Mouse (Mus musculus) effector memory CD4-positive, alpha-beta T cell, adult 5 months (primary cell): ENCODE data around the gene Bcl2a1d. TPM values are rescaled to one million over a fixed set of nuclear protein-coding genes. Genes with fewer than 3 reads are reported as not detected.

Experiments used
- polyA plus RNA-seq: library from polyadenylated mRNA; unstranded; fragments of 100-300 nt; shearing (Covaris generic); gene quantifications from one replicate; pipeline ENCODE4 v1.2.1, GENCODE M21; 2017

The Bcl2a1d gene
- polyA plus RNA-seq: 703 TPM

GRCm38 (mm10) chr9:88731728-88732127, at the start of gene Bcl2a1d:
TSS of gene Bcl2a1d (minus strand) at chr9:88731914.

GRCm38 (mm10) chr9:88719989-88720537, 11.7 kb downstream of the Bcl2a1d start, which contains the start of gene Mthfsl:
TSS of gene Mthfsl (minus strand) at chr9:88720296.

Other genes starting within 250 kb of the Bcl2a1d start
- 89.2 TPM for gene Syncrip, start 249.3 kb downstream of the Bcl2a1d start, polyA plus RNA-seq
- 18.8 TPM for gene Zfp949, start 183.9 kb downstream of the Bcl2a1d start, polyA plus RNA-seq
- not detected for gene Trim43a, start 151.0 kb downstream of the Bcl2a1d start, polyA plus RNA-seq
- 80.0 TPM for gene Mthfsl, start 11.6 kb downstream of the Bcl2a1d start, polyA plus RNA-seq
- not detected for gene Trim43c, start 107.2 kb upstream of the Bcl2a1d start, polyA plus RNA-seq
- not detected for gene Bcl2a1a, start 225.0 kb upstream of the Bcl2a1d start, polyA plus RNA-seq